ENCODE assay signal across 24 mouse cellular contexts in genomic region chr2:114095348-114095747, GRCm38 (mm10). TPM values are rescaled to one million over a fixed set of nuclear protein-coding genes. Genes with fewer than 3 reads are reported as not detected.
DNase-seq lines count a peak whose midpoint lies in the region; ATAC-seq and TF ChIP-seq lines count a peak whose summit lies in the region.
"Had no signal": no experiment of that assay in that cellular context is flagged by ENCODE, and none has a peak within 500 bp of the region (broad histone marks: within the 10 kb centered on the region; RNA-seq: fewer than 3 reads in every experiment).

No protein-coding gene starts in this region.

- H3K9me3 ChIP-seq in hindbrain, embryonic 14.5 days (ENCODE audit: control insufficient read depth, low read length): no peaks in the 10 kb centered on the region
- H3K9me3 ChIP-seq: heart, embryonic 10.5 days; heart, embryonic 13.5 days; hindbrain, embryonic 12.5 days had no signal

- intact Hi-C loops in heart, postnatal 14 days (cut with DNase I): no loop called here

- no peak for TF ChIP-seq POLR2A in embryonic fibroblast, embryonic 13.5 days (IDR thresholded peaks at IDR 0.05; ENCODE audit: low read depth, low read length)

- peak overlapping the region; percentile 6; the same call in 1 of the 2 replicates for H3K27ac ChIP-seq in embryonic fibroblast, embryonic 13.5 days (ENCODE audit: insufficient read depth, low read length)
- H3K27ac ChIP-seq in hindbrain, embryonic 14.5 days: no peak overlapping the region
- H3K27ac ChIP-seq: heart, adult 2 months; heart, embryonic 10.5 days; heart, embryonic 13.5 days; hindbrain, embryonic 12.5 days had no signal

- no peak for ATAC-seq in hindbrain, embryonic 14.5 days (ENCODE audit: low FRiP score)
- ATAC-seq: CD4-positive, CD25-positive, alpha-beta regulatory T cell, adult 4 months; forebrain, embryonic 14.5 days; forebrain, postnatal 0 days; hindbrain, embryonic 16.5 days had no signal

- H3K4me1 ChIP-seq in embryonic fibroblast, embryonic 13.5 days (ENCODE audit: control insufficient read depth, insufficient read depth, low read length): peaks cover 5% of the 10 kb centered on the region; the same call in 1 of the 2 replicates
- peaks cover 5% of the 10 kb centered on the region; the same call in 1 of the 2 replicates for H3K4me1 ChIP-seq in hindbrain, embryonic 14.5 days (replicated peaks; ENCODE audit: control insufficient read depth, insufficient read depth, low read length)

- no peak overlapping the region for H3K4me2 ChIP-seq in hindbrain, embryonic 14.5 days (replicated peaks)
- H3K4me2 ChIP-seq: heart, embryonic 13.5 days; hindbrain, embryonic 12.5 days had no signal

- 92% methylated on average over 5 of the region's 5 CpGs for WGBS in hindbrain, embryonic 14.5 days

- no peak overlapping the region for H3K9ac ChIP-seq in hindbrain, embryonic 14.5 days
- H3K9ac ChIP-seq: forebrain, postnatal 0 days; heart, embryonic 13.5 days; hindbrain, embryonic 12.5 days had no signal

- no peak for TF ChIP-seq CTCF in embryonic fibroblast, embryonic 13.5 days (IDR thresholded peaks at IDR 0.05; ENCODE audit: borderline replicate concordance, insufficient read depth, low read length)

- no peak overlapping the region for H3K4me3 ChIP-seq in embryonic fibroblast, embryonic 13.5 days (ENCODE audit: insufficient read depth, low read length)
- no peak overlapping the region for H3K4me3 ChIP-seq in hindbrain, embryonic 14.5 days (replicated peaks; ENCODE audit: low read length)
- H3K4me3 ChIP-seq: heart, adult 2 months; heart, embryonic 10.5 days; heart, embryonic 13.5 days; hindbrain, embryonic 12.5 days had no signal

- peak; percentile 45 for DNase-seq in heart, adult 11 months
- DNase-seq in heart, postnatal 14 days: no peak
- peak; percentile 38 for DNase-seq in right cerebral cortex, adult 18-20 months
- no peak for DNase-seq in right cerebral cortex, postnatal 14 days
- DNase-seq in right cerebral cortex, postnatal 25 days: peak; percentile 24
- no peak for DNase-seq in cerebellum, adult 11 months
- DNase-seq in hindbrain, embryonic 14.5 days (ENCODE audit: low spot score): no peak
- DNase-seq: adrenal gland, adult 2 months; adrenal gland, postnatal 14 days; cerebellum, adult 18-20 months; cerebellum, adult 9-10 months; cerebellum, postnatal 14 days; forebrain, postnatal 0 days; gastrocnemius, postnatal 25 days; heart, adult 2 months had no signal

- H3K36me3 ChIP-seq in hindbrain, embryonic 14.5 days (replicated peaks; ENCODE audit: control insufficient read depth, insufficient read depth): peaks cover 18% of the 10 kb centered on the region

- H3K27me3 ChIP-seq in hindbrain, embryonic 14.5 days (ENCODE audit: control insufficient read depth, insufficient read depth, low read length): no peaks in the 10 kb centered on the region
- H3K27me3 ChIP-seq: heart, embryonic 13.5 days; hindbrain, embryonic 12.5 days had no signal

RNA-seq across cellular contexts. Expression of gene Actc1, which starts 42.0 kb away (rescaled TPM):
- total RNA-seq in heart, postnatal 14 days (2021): over 10,000 TPM; 15,903 to 17,925 TPM
- 1.2 TPM in 1 of 2 replicates, not detected in the other for polyA plus RNA-seq in embryonic fibroblast, embryonic 13.5 days (2011; ENCODE audit: insufficient read length, low read depth, missing spikeins)
- 0.33 and 0.82 TPM in 2 replicates for polyA plus RNA-seq in hindbrain, embryonic 14.5 days (2014; fragmentation: Nextera tagmentation; extraction: Ambion mirVana)
- total RNA-seq: adrenal gland, adult 2 months; hematopoietic stem cell, adult 5-6 weeks; MEL had no signal
- polyA plus RNA-seq: CD4-positive, CD25-positive, alpha-beta regulatory T cell, adult 4 months had no signal

Comparison
In these comparisons a context has a peak if more than half of its experiments do, and no peak if none do; other contexts are left out.
1. DNase-seq: peak in heart, adult 11 months (single experiment), right cerebral cortex, adult 18-20 months (single experiment) and right cerebral cortex, postnatal 25 days (single experiment); none in heart, postnatal 14 days (0 of 2), right cerebral cortex, postnatal 14 days (single experiment), cerebellum, adult 11 months (single experiment) and hindbrain, embryonic 14.5 days (single experiment).